Mouse (Mus musculus) naive thymus-derived CD4-positive, alpha-beta T cell, adult 2 months (primary cell): ENCODE results near the gene Olfr312.
A peak's percentile ranks its signal among the peaks of the same experiment; 100 is the strongest.

Source experiments
- DNase-seq: peaks from one replicate; pipeline ENCODE4 v3.0.0-alpha.2; 2011; ENCODE audit warnings: low read depth

The Olfr312 gene

GRCm38 (mm10) chr11:58860744-58861143 lies 31.7 kb downstream of the Olfr312 start:
- no peak for DNase-seq

DNA sequence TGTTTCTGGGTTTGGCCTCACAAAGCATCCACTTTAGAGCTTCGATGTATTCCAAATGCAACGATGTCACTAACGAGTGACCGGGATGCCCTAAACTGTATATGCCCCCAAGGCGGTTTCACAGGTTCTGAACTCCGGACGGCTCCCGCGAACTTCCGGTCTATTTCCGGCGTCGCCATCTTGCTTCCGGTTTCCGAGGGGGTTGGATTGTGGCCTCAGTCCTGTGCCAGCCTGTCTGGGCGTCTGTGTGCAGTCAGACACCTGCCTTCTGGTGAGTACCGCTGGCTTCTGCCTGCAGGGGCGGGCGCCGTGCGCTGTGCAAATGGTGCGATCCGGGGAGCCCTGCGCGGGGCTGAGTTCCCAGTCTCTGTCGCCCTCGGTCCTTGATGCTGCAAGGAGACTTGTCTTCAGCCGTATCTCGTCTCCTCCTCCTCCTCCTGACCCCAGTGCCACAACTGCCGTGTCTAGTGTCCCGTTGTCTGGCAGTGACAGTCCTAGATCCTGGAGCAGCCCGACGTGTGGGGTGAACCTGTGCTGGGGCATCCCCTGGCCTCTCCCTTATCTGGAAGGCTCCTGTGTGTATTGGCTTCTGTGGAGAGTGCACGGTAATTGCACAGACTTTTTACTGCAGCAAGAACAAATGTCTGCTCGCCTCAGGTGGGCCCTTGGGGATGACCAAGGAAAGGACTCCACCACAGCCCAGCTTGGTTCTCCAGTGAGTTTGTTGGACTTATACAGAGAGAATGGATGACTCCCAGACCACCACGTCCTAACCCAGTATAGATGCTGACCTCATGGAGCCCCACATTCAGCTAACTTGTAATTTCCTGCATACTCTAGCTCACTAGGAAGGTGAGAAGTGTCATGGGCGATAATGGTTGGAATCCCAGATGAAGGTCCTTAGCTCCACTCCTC lies 38.3 kb downstream of the Olfr312 start, which contains the start of gene 2810021J22Rik:
Gene 2810021J22Rik (plus strand): TSS at position 178 of the 915 bp plus-strand sequence.
- DNase-seq: peak; percentile 86

- DNase-seq: no peak
These were observed 38.9 kb downstream of the Olfr312 start for GRCm38 (mm10) chr11:58867954-58868330.

DNA sequence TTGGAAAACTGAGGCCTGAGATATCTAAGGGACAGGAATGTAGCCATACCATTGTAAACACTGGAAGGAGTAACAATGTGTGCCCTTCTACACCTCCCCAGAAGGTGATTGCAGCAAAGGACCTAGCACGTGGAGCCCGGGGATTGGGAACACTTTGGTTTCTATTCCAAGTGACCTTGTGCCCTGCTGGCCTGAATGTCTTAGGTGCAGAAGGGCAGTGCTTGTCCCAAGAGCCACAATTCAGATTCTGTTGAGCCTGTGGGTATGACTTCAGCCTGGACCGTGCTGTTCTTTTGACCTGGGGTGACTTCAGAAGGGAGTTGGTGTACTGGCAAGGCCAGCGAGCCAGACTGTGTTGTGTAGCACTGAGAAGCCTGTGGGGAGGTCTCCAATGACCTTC lies 41.9 kb downstream of the Olfr312 start:
- no peak for DNase-seq

GRCm38 (mm10) chr11:58883756-58884155 lies 54.7 kb downstream of the Olfr312 start:
- DNase-seq: no peak
